Comparison of ENCODE assay signal across 26 mouse cellular contexts in the genomic region with DNA sequence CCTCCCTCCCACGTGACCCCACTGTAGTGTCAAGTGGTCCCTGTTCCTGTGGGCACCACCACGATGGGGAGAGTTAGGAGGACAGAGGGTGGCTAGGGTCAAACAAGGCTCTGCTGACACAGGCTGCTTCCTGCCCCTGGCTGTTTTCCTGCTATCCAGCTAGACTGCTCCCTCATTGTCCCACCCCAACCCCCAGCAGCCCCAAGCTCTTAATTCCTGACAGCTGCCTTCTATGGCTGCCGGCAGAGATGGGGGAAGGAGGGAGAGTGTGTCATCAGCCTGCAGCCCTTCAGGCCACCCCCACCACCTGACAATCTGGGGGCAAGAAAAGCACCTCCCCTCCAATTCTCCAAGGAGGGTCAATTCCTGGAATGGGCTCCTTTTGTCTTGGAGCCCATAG. TPM values are rescaled to one million over a fixed set of nuclear protein-coding genes. Genes with fewer than 3 reads are reported as not detected.
A peak's percentile ranks its signal among the peaks of the same experiment; 100 is the strongest.
DNase-seq lines count a peak whose midpoint lies in the region; ATAC-seq and TF ChIP-seq lines count a peak whose summit lies in the region.
"Had no signal": no experiment of that assay in that cellular context is flagged by ENCODE, and none has a peak within 500 bp of the region (broad histone marks: within the 10 kb centered on the region; RNA-seq: fewer than 3 reads in every experiment).

No protein-coding gene starts in this region.

- peaks cover 56% of the 10 kb centered on the region for H3K4me1 ChIP-seq in midbrain, embryonic 10.5 days
- H3K4me1 ChIP-seq in midbrain, embryonic 13.5 days (replicated peaks), result peaks cover 44% of the 10 kb centered on the region
- H3K4me1 ChIP-seq in neural tube, embryonic 11.5 days (ENCODE audit: control insufficient read depth, insufficient read depth, low read length), result peaks cover 15% of the 10 kb centered on the region
- peaks cover 29% of the 10 kb centered on the region for H3K4me1 ChIP-seq in neural tube, embryonic 15.5 days
- H3K4me1 ChIP-seq in limb, embryonic 10.5 days, result peaks cover 56% of the 10 kb centered on the region

- 9% methylated on average over 3 of the region's 3 CpGs for WGBS in midbrain, embryonic 10.5 days
- 3% methylated on average over 3 of the region's 3 CpGs for WGBS in midbrain, embryonic 13.5 days
- 3% methylated on average over 3 of the region's 3 CpGs for WGBS in neural tube, embryonic 11.5 days
- 18% methylated on average over 3 of the region's 3 CpGs for WGBS in neural tube, embryonic 15.5 days
- 3% methylated on average over 3 of the region's 3 CpGs for WGBS in limb, embryonic 10.5 days

- no peak overlapping the region for H3K9ac ChIP-seq in midbrain, embryonic 13.5 days (replicated peaks)
- no peak overlapping the region for H3K9ac ChIP-seq in neural tube, embryonic 11.5 days (ENCODE audit: low read length)
- no peak overlapping the region for H3K9ac ChIP-seq in neural tube, embryonic 15.5 days (replicated peaks)
- H3K9ac ChIP-seq: embryonic facial prominence, embryonic 12.5 days; forebrain, embryonic 12.5 days; forebrain, embryonic 15.5 days; heart, embryonic 13.5 days; hindbrain, embryonic 15.5 days had no signal

- peak; percentile 24 for DNase-seq in midbrain, embryonic 10.5 days (ENCODE audit: low spot score)
- peak; percentile 17 for DNase-seq in neural tube, embryonic 11.5 days (ENCODE audit: low spot score)
- peak; percentile 29 for DNase-seq in limb, embryonic 10.5 days (ENCODE audit: low spot score)
- DNase-seq in left cerebral cortex, postnatal 10 days (ENCODE audit: extremely low spot score in 1 of 2, low spot score in 2 of 2), result no peak
- DNase-seq: adrenal gland, adult 8-10 months; adrenal gland, postnatal 25 days; cerebellum, adult 11-12 months; cerebellum, adult 8-10 months; cerebellum, postnatal 10 days; cerebellum, postnatal 36 days; gastrocnemius, postnatal 25 days; heart, adult 2 months; heart, postnatal 14 days; heart, postnatal 4 days had no signal

- H3K4me2 ChIP-seq in midbrain, embryonic 13.5 days (replicated peaks), result no peak overlapping the region
- no peak overlapping the region for H3K4me2 ChIP-seq in neural tube, embryonic 11.5 days (ENCODE audit: low read depth)
- H3K4me2 ChIP-seq in neural tube, embryonic 15.5 days, result no peak overlapping the region
- H3K4me2 ChIP-seq in myocyte (ENCODE audit: low read depth), result no peak overlapping the region
- H3K4me2 ChIP-seq: embryonic facial prominence, embryonic 12.5 days; forebrain, embryonic 12.5 days; forebrain, embryonic 15.5 days; heart, embryonic 13.5 days; hindbrain, embryonic 15.5 days had no signal

- no peak overlapping the region for H3K27ac ChIP-seq in midbrain, embryonic 10.5 days (replicated peaks)
- no peak overlapping the region for H3K27ac ChIP-seq in midbrain, embryonic 13.5 days
- no peak overlapping the region for H3K27ac ChIP-seq in neural tube, embryonic 11.5 days (ENCODE audit: low read depth, low read length)
- no peak overlapping the region for H3K27ac ChIP-seq in neural tube, embryonic 15.5 days (replicated peaks)
- H3K27ac ChIP-seq in limb, embryonic 10.5 days, result no peak overlapping the region
- H3K27ac ChIP-seq: embryonic facial prominence, embryonic 12.5 days; forebrain, embryonic 12.5 days; forebrain, embryonic 15.5 days; heart, adult 2 months; heart, embryonic 10.5 days; heart, embryonic 13.5 days; hindbrain, embryonic 15.5 days had no signal

- no peak overlapping the region for H3ac ChIP-seq in myocyte (ENCODE audit: control insufficient read depth, insufficient read length)

- TF ChIP-seq POLR2A in myocyte (IDR thresholded peaks at IDR 0.05; ENCODE audit: insufficient read length, low read depth), result peak; percentile 17

- intact Hi-C loops in left cerebral cortex, postnatal 10 days (cut with DNase I), result no loop called here

- H3K4me3 ChIP-seq in midbrain, embryonic 10.5 days, result no peak overlapping the region
- no peak overlapping the region for H3K4me3 ChIP-seq in midbrain, embryonic 13.5 days (replicated peaks)
- H3K4me3 ChIP-seq in neural tube, embryonic 11.5 days (ENCODE audit: low read depth, low read length), result no peak overlapping the region
- no peak overlapping the region for H3K4me3 ChIP-seq in neural tube, embryonic 15.5 days (replicated peaks)
- no peak overlapping the region for H3K4me3 ChIP-seq in limb, embryonic 10.5 days
- H3K4me3 ChIP-seq in myocyte, result no peak overlapping the region
- H3K4me3 ChIP-seq: embryonic facial prominence, embryonic 12.5 days; erythroblast, embryonic 14.5 days; forebrain, embryonic 12.5 days; forebrain, embryonic 15.5 days; heart, adult 2 months; heart, embryonic 10.5 days; heart, embryonic 13.5 days; hindbrain, embryonic 15.5 days had no signal

- peaks cover 99% of the 10 kb centered on the region for H3K27me3 ChIP-seq in midbrain, embryonic 10.5 days (ENCODE audit: low read depth, poor library complexity, severe bottlenecking)
- H3K27me3 ChIP-seq in midbrain, embryonic 13.5 days, result peaks cover 97% of the 10 kb centered on the region
- H3K27me3 ChIP-seq in neural tube, embryonic 11.5 days (ENCODE audit: control insufficient read depth, insufficient read depth, low read length), result peaks cover 91% of the 10 kb centered on the region
- peaks cover 93% of the 10 kb centered on the region for H3K27me3 ChIP-seq in neural tube, embryonic 15.5 days (replicated peaks)
- peaks cover 98% of the 10 kb centered on the region for H3K27me3 ChIP-seq in limb, embryonic 10.5 days (ENCODE audit: low read depth, poor library complexity, severe bottlenecking)
- no peaks in the 10 kb centered on the region for H3K27me3 ChIP-seq in myocyte (ENCODE audit: control insufficient read depth, insufficient read depth, insufficient read length)

- no peaks in the 10 kb centered on the region for H3K9me3 ChIP-seq in midbrain, embryonic 10.5 days (replicated peaks)
- no peaks in the 10 kb centered on the region for H3K9me3 ChIP-seq in midbrain, embryonic 13.5 days
- no peaks in the 10 kb centered on the region for H3K9me3 ChIP-seq in neural tube, embryonic 11.5 days (ENCODE audit: control insufficient read depth, low read length)
- no peaks in the 10 kb centered on the region for H3K9me3 ChIP-seq in neural tube, embryonic 15.5 days (replicated peaks)
- no peaks in the 10 kb centered on the region for H3K9me3 ChIP-seq in limb, embryonic 10.5 days (replicated peaks)
- H3K9me3 ChIP-seq: embryonic facial prominence, embryonic 12.5 days; forebrain, embryonic 12.5 days; forebrain, embryonic 15.5 days; heart, embryonic 10.5 days; hindbrain, embryonic 15.5 days had no signal

- no peak for ATAC-seq in midbrain, embryonic 13.5 days
- ATAC-seq in neural tube, embryonic 11.5 days (ENCODE audit: insufficient read depth, low FRiP score, low TSS enrichment), result no peak
- no peak for ATAC-seq in neural tube, embryonic 15.5 days (ENCODE audit: low FRiP score)
- ATAC-seq: activated CD4-positive, CD25-positive, alpha-beta regulatory T cell, adult 4 months; CD4-positive, CD25-positive, alpha-beta regulatory T cell, adult 4 months; forebrain, embryonic 15.5 days had no signal

- no peaks in the 10 kb centered on the region for H3K36me3 ChIP-seq in midbrain, embryonic 10.5 days
- H3K36me3 ChIP-seq in midbrain, embryonic 13.5 days, result no peaks in the 10 kb centered on the region
- no peaks in the 10 kb centered on the region for H3K36me3 ChIP-seq in neural tube, embryonic 11.5 days (ENCODE audit: control insufficient read depth, insufficient read depth, low read length)
- no peaks in the 10 kb centered on the region for H3K36me3 ChIP-seq in neural tube, embryonic 15.5 days
- H3K36me3 ChIP-seq in limb, embryonic 10.5 days, result no peaks in the 10 kb centered on the region
- no peaks in the 10 kb centered on the region for H3K36me3 ChIP-seq in myocyte (ENCODE audit: control insufficient read depth, insufficient read depth)
- H3K36me3 ChIP-seq: embryonic facial prominence, embryonic 12.5 days; forebrain, embryonic 12.5 days; forebrain, embryonic 15.5 days; heart, embryonic 10.5 days; heart, embryonic 13.5 days; hindbrain, embryonic 15.5 days had no signal

- peaks cover 5% of the 10 kb centered on the region for H3K79me2 ChIP-seq in myocyte (ENCODE audit: control insufficient read depth, insufficient read depth)

TF ChIP-seq in myocyte, 11 proteins besides CTCF, POLR2A, EP300 and RAD21 (continues in another document):
- TF ChIP-seq MYOD1 (IDR thresholded peaks at IDR 0.05; ENCODE audit: control insufficient read depth in 1 of 3, insufficient read length in 2 of 3, low read depth in 2 of 3), result peak in 2 of 3 experiments; percentile 36 to 74
- TF ChIP-seq MAX (IDR thresholded peaks at IDR 0.05; ENCODE audit: low read depth), result no peak

RNA-seq across cellular contexts. Expression of a gene that starts 1.2 kb away (rescaled TPM):
- 0.85 and 1.3 TPM in 2 replicates for polyA plus RNA-seq in midbrain, embryonic 10.5 days (2016; fragmentation: Nextera tagmentation; extraction: Ambion mirVana)
- polyA plus RNA-seq in midbrain, embryonic 13.5 days (2015; fragmentation: Nextera tagmentation; extraction: Ambion mirVana), result 0.35 and 0.45 TPM in 2 replicates
- 1.7 and 2.4 TPM in 2 replicates for polyA plus RNA-seq in neural tube, embryonic 11.5 days (2014; fragmentation: Nextera tagmentation; extraction: Ambion mirVana)
- polyA plus RNA-seq in neural tube, embryonic 15.5 days (2015; fragmentation: Nextera tagmentation; extraction: Ambion mirVana), result 0.09 and 0.20 TPM in 2 replicates
- 1.3 and 1.6 TPM in 2 replicates for polyA plus RNA-seq in limb, embryonic 10.5 days (2016; fragmentation: Nextera tagmentation; extraction: Ambion mirVana)
- 44.0 TPM for polyA plus RNA-seq in myocyte (2012; fragmentation: generic; extraction: Trizol)
- 1 to 10 TPM in 1 of 2 experiments, under 1 TPM in 1; 0.87 to 1.1 TPM for total RNA-seq in left cerebral cortex, postnatal 10 days (2021)
- total RNA-seq: gastrocnemius, postnatal 25 days; heart, adult 2 months; heart, postnatal 14 days; heart, postnatal 4 days had no signal
- polyA plus RNA-seq: heart, adult 2 months; heart, embryonic 13.5 days had no signal

RNA-seq across cellular contexts. Expression of a gene that starts 18.4 kb away (rescaled TPM):
- 8.7 and 11.0 TPM in 2 replicates for polyA plus RNA-seq in midbrain, embryonic 10.5 days (2016; fragmentation: Nextera tagmentation; extraction: Ambion mirVana)
- polyA plus RNA-seq in midbrain, embryonic 13.5 days (2015; fragmentation: Nextera tagmentation; extraction: Ambion mirVana), result 2.4 and 2.5 TPM in 2 replicates
- polyA plus RNA-seq in neural tube, embryonic 11.5 days (2014; fragmentation: Nextera tagmentation; extraction: Ambion mirVana), result 14.5 and 14.6 TPM in 2 replicates
- 5.7 and 6.4 TPM in 2 replicates for polyA plus RNA-seq in neural tube, embryonic 15.5 days (2015; fragmentation: Nextera tagmentation; extraction: Ambion mirVana)
- polyA plus RNA-seq in limb, embryonic 10.5 days (2016; fragmentation: Nextera tagmentation; extraction: Ambion mirVana), result 30.1 and 34.2 TPM in 2 replicates
- polyA plus RNA-seq in myocyte (2012; fragmentation: generic; extraction: Trizol), result 3.1 TPM
- 1 to 10 TPM; 1.2 to 1.7 TPM for total RNA-seq in left cerebral cortex, postnatal 10 days (2021)
- polyA plus RNA-seq: activated CD4-positive, CD25-positive, alpha-beta regulatory T cell, adult 4 months; CD4-positive, CD25-positive, alpha-beta regulatory T cell, adult 4 months; erythroblast, embryonic 14.5 days had no signal

RNA-seq across cellular contexts. Expression of a gene that starts 41.1 kb away (rescaled TPM):
- polyA plus RNA-seq in midbrain, embryonic 10.5 days (2016; fragmentation: Nextera tagmentation; extraction: Ambion mirVana), result not detected in 2 replicates
- 0.08 TPM in 1 of 2 replicates, not detected in the other for polyA plus RNA-seq in midbrain, embryonic 13.5 days (2015; fragmentation: Nextera tagmentation; extraction: Ambion mirVana)
- polyA plus RNA-seq in neural tube, embryonic 11.5 days (2014; fragmentation: Nextera tagmentation; extraction: Ambion mirVana), result 0.16 TPM in 1 of 2 replicates, not detected in the other
- polyA plus RNA-seq in neural tube, embryonic 15.5 days (2015; fragmentation: Nextera tagmentation; extraction: Ambion mirVana), result 0.17 and 0.40 TPM in 2 replicates
- polyA plus RNA-seq in limb, embryonic 10.5 days (2016; fragmentation: Nextera tagmentation; extraction: Ambion mirVana), result 0.16 and 0.29 TPM in 2 replicates
- polyA plus RNA-seq in myocyte (2012; fragmentation: generic; extraction: Trizol), result 24.6 TPM
- not detected for total RNA-seq in left cerebral cortex, postnatal 10 days (2021)
- total RNA-seq: adrenal gland, postnatal 25 days had no signal
- polyA plus RNA-seq: activated CD4-positive, CD25-positive, alpha-beta regulatory T cell, adult 4 months; CD4-positive, CD25-positive, alpha-beta regulatory T cell, adult 4 months; erythroblast, embryonic 14.5 days; forebrain, embryonic 12.5 days; forebrain, embryonic 15.5 days; hindbrain, embryonic 15.5 days had no signal

Comparison
In these comparisons a context has a peak if more than half of its experiments do, and no peak if none do; other contexts are left out.
1. DNase-seq: peak in midbrain, embryonic 10.5 days (single experiment), neural tube, embryonic 11.5 days (single experiment) and limb, embryonic 10.5 days (single experiment); none in left cerebral cortex, postnatal 10 days (0 of 2).
2. RNA of a gene that starts 1.2 kb away (polyA plus RNA-seq): 44.0 TPM in myocyte (single experiment); 1.7 to 2.4 TPM in neural tube, embryonic 11.5 days, 1.3 to 1.6 TPM in limb, embryonic 10.5 days, 0.85 to 1.3 TPM in midbrain, embryonic 10.5 days, 0.35 to 0.45 TPM in midbrain, embryonic 13.5 days and 0.09 to 0.20 TPM in neural tube, embryonic 15.5 days; every median in the first group is over 10 times any median in the second.
3. RNA of a gene that starts 41.1 kb away (polyA plus RNA-seq): 24.6 TPM in myocyte (single experiment); 0.17 to 0.40 TPM in neural tube, embryonic 15.5 days, 0.16 to 0.29 TPM in limb, embryonic 10.5 days, 0.08 TPM in midbrain, embryonic 13.5 days, not detected in midbrain, embryonic 10.5 days and 0.16 TPM in neural tube, embryonic 11.5 days; every median in the first group is over 10 times any median in the second.